Mouse (Mus musculus): ENCODE measurements at regions not wholly inside any gene's neighbourhood (a gene's known extent, or its start where the extent isn't known, plus 50 kb on each side); places are given as distances from the start of the nearest gene placed in this dataset.

- Histone ChIP-seq H3K4me3 (ENCODE audit: low read length) (no peak overlapping the region), H3K4me2 (replicated peaks; ENCODE audit: low read depth, low read length) (no peak overlapping the region), H3K27ac (ENCODE audit: low read depth, low read length) (no peak overlapping the region), H3K36me3 (ENCODE audit: control insufficient read depth, insufficient read depth, low read length) (no peaks in the 10 kb centered on the region), H3K9ac (ENCODE audit: low read depth, low read length) (no peak overlapping the region), H3K9me3 (ENCODE audit: control insufficient read depth, low read length) (no peaks in the 10 kb centered on the region), H3K4me1 (ENCODE audit: control insufficient read depth, insufficient read depth, low read length) (no peaks in the 10 kb centered on the region), H3K27me3 (ENCODE audit: control insufficient read depth, insufficient read depth, low read length) (no peaks in the 10 kb centered on the region)
- 95% methylated on average over 6 of the region's 6 CpGs for WGBS
- no peak for ATAC-seq (ENCODE audit: low FRiP score, low TSS enrichment)
Observed at GRCm38 (mm10) chr10:117543696-117543950, 85.7 kb upstream of the Cpm start.

GRCm38 (mm10) chr10:117542886-117543695, 86.2 kb upstream of the Cpm start:
- Histone ChIP-seq H3K9me3 (ENCODE audit: control insufficient read depth, low read length) (no peaks in the 10 kb centered on the region), H3K4me1 (ENCODE audit: control insufficient read depth, insufficient read depth, low read length) (no peaks in the 10 kb centered on the region), H3K36me3 (ENCODE audit: control insufficient read depth, insufficient read depth, low read length) (no peaks in the 10 kb centered on the region), H3K4me2 (replicated peaks; ENCODE audit: low read depth, low read length) (no peak overlapping the region), H3K27ac (ENCODE audit: low read depth, low read length) (no peak overlapping the region), H3K9ac (ENCODE audit: low read depth, low read length) (no peak overlapping the region), H3K27me3 (ENCODE audit: control insufficient read depth, insufficient read depth, low read length) (no peaks in the 10 kb centered on the region), H3K4me3 (ENCODE audit: low read length) (no peak overlapping the region)
- WGBS: 79% methylated on average over 5 of the region's 5 CpGs
- no peak for ATAC-seq (ENCODE audit: low FRiP score, low TSS enrichment)

DNA sequence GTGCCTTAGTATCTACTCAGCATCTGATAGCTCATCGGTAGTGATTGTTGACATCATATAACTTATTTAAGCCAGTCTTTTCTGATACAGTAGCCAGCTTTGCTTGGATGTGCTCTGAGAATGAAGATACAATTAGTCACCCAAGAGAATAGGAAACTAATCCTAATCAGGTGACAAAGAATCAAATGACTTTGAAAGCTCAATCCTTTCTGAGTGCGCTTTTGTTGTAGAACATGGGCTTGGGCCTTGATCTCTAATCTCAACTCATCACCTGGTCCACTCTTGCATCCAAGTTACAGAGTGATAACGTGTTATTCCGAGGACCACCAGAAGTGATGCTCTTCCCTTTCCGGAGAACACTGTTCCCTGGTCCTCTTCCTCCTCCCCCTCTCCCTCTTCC, 86.9 kb upstream of the Cpm start:
- Histone ChIP-seq H3K4me2 (replicated peaks; ENCODE audit: low read depth, low read length) (no peak overlapping the region), H3K9ac (ENCODE audit: low read depth, low read length) (no peak overlapping the region), H3K36me3 (ENCODE audit: control insufficient read depth, insufficient read depth, low read length) (no peaks in the 10 kb centered on the region), H3K27me3 (ENCODE audit: control insufficient read depth, insufficient read depth, low read length) (no peaks in the 10 kb centered on the region), H3K4me1 (ENCODE audit: control insufficient read depth, insufficient read depth, low read length) (no peaks in the 10 kb centered on the region), H3K27ac (ENCODE audit: low read depth, low read length) (no peak overlapping the region), H3K4me3 (ENCODE audit: low read length) (no peak overlapping the region), H3K9me3 (ENCODE audit: control insufficient read depth, low read length) (no peaks in the 10 kb centered on the region)
- ATAC-seq (ENCODE audit: low FRiP score, low TSS enrichment): no peak
- WGBS: 78% methylated on average over 5 of the region's 5 CpGs

GRCm38 (mm10) chr10:117541487-117541886, 87.8 kb upstream of the Cpm start:
- ATAC-seq (ENCODE audit: low FRiP score, low TSS enrichment): no peak
- Histone ChIP-seq H3K4me3 (ENCODE audit: low read length) (no peak overlapping the region), H3K27ac (ENCODE audit: low read depth, low read length) (no peak overlapping the region), H3K9me3 (ENCODE audit: control insufficient read depth, low read length) (no peaks in the 10 kb centered on the region), H3K9ac (ENCODE audit: low read depth, low read length) (no peak overlapping the region), H3K4me2 (replicated peaks; ENCODE audit: low read depth, low read length) (no peak overlapping the region), H3K27me3 (ENCODE audit: control insufficient read depth, insufficient read depth, low read length) (no peaks in the 10 kb centered on the region), H3K36me3 (ENCODE audit: control insufficient read depth, insufficient read depth, low read length) (no peaks in the 10 kb centered on the region), H3K4me1 (ENCODE audit: control insufficient read depth, insufficient read depth, low read length) (no peaks in the 10 kb centered on the region)
- WGBS: 88% methylated on average over 2 of the region's 2 CpGs

DNA sequence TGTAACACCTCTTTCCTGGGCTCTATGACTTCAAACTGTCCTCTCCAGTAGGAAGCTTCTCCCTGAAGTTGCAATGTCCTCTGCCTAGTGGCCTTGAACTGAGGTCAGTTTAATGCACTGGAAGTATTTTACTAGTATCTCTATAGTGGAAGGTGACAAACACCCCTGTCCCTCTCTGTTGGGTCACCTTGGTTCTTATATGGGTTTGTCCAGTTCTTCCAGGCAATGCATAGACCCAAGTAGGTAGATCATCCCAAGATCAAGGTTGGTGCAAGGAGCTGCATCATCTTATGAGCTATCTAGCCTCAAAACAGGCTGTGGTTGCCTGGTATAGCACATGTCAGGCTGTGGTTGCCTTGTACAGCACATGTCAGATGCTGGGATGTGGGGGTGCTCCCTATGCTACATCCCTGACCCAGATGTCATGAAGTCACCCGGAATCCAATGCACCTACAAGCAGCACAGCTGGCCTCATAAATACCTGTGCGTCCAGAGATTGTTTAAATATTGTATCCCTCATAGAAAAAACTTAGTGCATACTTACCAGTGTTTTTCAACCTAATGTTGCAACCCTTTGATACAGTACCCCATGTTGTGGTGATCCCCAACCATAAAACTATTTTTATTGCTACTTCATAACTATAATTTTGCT, 88.4 kb upstream of the Cpm start:
- WGBS: 93% methylated on average over 2 of the region's 2 CpGs

GRCm38 (mm10) chr10:117540112-117540594, 89.1 kb upstream of the Cpm start:
- ATAC-seq (ENCODE audit: low FRiP score, low TSS enrichment): no peak
- Histone ChIP-seq H3K27ac (ENCODE audit: low read depth, low read length) (no peak overlapping the region), H3K4me2 (replicated peaks; ENCODE audit: low read depth, low read length) (no peak overlapping the region), H3K9me3 (ENCODE audit: control insufficient read depth, low read length) (no peaks in the 10 kb centered on the region), H3K9ac (ENCODE audit: low read depth, low read length) (no peak overlapping the region), H3K4me3 (ENCODE audit: low read length) (no peak overlapping the region), H3K36me3 (ENCODE audit: control insufficient read depth, insufficient read depth, low read length) (no peaks in the 10 kb centered on the region), H3K4me1 (ENCODE audit: control insufficient read depth, insufficient read depth, low read length) (no peaks in the 10 kb centered on the region), H3K27me3 (ENCODE audit: control insufficient read depth, insufficient read depth, low read length) (no peaks in the 10 kb centered on the region)
- 89% methylated on average over 2 of the region's 2 CpGs for WGBS

More for the DNA sequence above, 88.4 kb upstream of the Cpm start:
- Histone ChIP-seq H3K36me3 (ENCODE audit: control insufficient read depth, insufficient read depth, low read length) (no peaks in the 10 kb centered on the region), H3K27me3 (ENCODE audit: control insufficient read depth, insufficient read depth, low read length) (no peaks in the 10 kb centered on the region), H3K27ac (ENCODE audit: low read depth, low read length) (no peak overlapping the region), H3K9ac (ENCODE audit: low read depth, low read length) (no peak overlapping the region), H3K4me1 (ENCODE audit: control insufficient read depth, insufficient read depth, low read length) (no peaks in the 10 kb centered on the region), H3K4me3 (ENCODE audit: low read length) (no peak overlapping the region), H3K9me3 (ENCODE audit: control insufficient read depth, low read length) (no peaks in the 10 kb centered on the region), H3K4me2 (replicated peaks; ENCODE audit: low read depth, low read length) (no peak overlapping the region)
- ATAC-seq (ENCODE audit: low FRiP score, low TSS enrichment): no peak

GRCm38 (mm10) chr10:117539532-117539931, 89.8 kb upstream of the Cpm start:
- Histone ChIP-seq H3K4me1 (ENCODE audit: control insufficient read depth, insufficient read depth, low read length) (no peaks in the 10 kb centered on the region), H3K9me3 (ENCODE audit: control insufficient read depth, low read length) (no peaks in the 10 kb centered on the region), H3K9ac (ENCODE audit: low read depth, low read length) (no peak overlapping the region), H3K4me3 (ENCODE audit: low read length) (no peak overlapping the region), H3K27me3 (ENCODE audit: control insufficient read depth, insufficient read depth, low read length) (no peaks in the 10 kb centered on the region), H3K27ac (ENCODE audit: low read depth, low read length) (no peak overlapping the region), H3K36me3 (ENCODE audit: control insufficient read depth, insufficient read depth, low read length) (no peaks in the 10 kb centered on the region), H3K4me2 (replicated peaks; ENCODE audit: low read depth, low read length) (no peak overlapping the region)
- whole genome bisulfite sequencing: 71% methylated on average over 1 of the region's 1 CpGs
- no peak for ATAC-seq (ENCODE audit: low FRiP score, low TSS enrichment)

DNA sequence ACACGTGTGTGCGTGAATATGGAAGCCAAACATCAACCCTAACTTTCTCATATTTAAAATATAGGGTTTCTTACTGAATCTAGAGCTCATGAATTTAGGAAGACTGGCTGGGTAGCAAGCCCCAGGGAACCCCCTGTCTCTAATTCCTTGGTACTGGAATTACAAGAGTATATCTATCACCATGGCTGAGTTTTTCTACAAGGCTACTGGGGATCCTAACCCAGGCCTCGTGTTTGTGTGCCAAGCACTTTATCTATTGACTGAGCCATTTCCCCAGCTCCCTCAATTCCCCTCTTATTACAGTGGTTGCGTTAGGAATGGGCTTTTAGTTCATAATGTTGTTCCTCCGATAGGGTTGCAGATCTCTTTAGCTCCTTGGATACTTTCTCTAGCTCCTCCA, 90.6 kb upstream of the Cpm start:
- 88% methylated on average over 5 of the region's 5 CpGs for WGBS
- H3K27ac ChIP-seq (ENCODE audit: low read depth, low read length): no peak overlapping the region
- no peaks in the 10 kb centered on the region for H3K4me1 ChIP-seq (ENCODE audit: control insufficient read depth, insufficient read depth, low read length)
- H3K27me3 ChIP-seq (ENCODE audit: control insufficient read depth, insufficient read depth, low read length): no peaks in the 10 kb centered on the region
- no peak overlapping the region for H3K4me2 ChIP-seq (replicated peaks; ENCODE audit: low read depth, low read length)
- no peak overlapping the region for H3K9ac ChIP-seq (ENCODE audit: low read depth, low read length)
- no peak overlapping the region for H3K4me3 ChIP-seq (ENCODE audit: low read length)
- H3K36me3 ChIP-seq (ENCODE audit: control insufficient read depth, insufficient read depth, low read length): no peaks in the 10 kb centered on the region
- H3K9me3 ChIP-seq (ENCODE audit: control insufficient read depth, low read length): no peaks in the 10 kb centered on the region
- ATAC-seq (ENCODE audit: low FRiP score, low TSS enrichment): no peak

- H3K4me3 ChIP-seq (ENCODE audit: low read length): no peak overlapping the region
- no peaks in the 10 kb centered on the region for H3K27me3 ChIP-seq (ENCODE audit: control insufficient read depth, insufficient read depth, low read length)
- H3K27ac ChIP-seq (ENCODE audit: low read depth, low read length): no peak overlapping the region
- no peaks in the 10 kb centered on the region for H3K9me3 ChIP-seq (ENCODE audit: control insufficient read depth, low read length)
- no peaks in the 10 kb centered on the region for H3K36me3 ChIP-seq (ENCODE audit: control insufficient read depth, insufficient read depth, low read length)
- no peak overlapping the region for H3K4me2 ChIP-seq (replicated peaks; ENCODE audit: low read depth, low read length)
- no peaks in the 10 kb centered on the region for H3K4me1 ChIP-seq (ENCODE audit: control insufficient read depth, insufficient read depth, low read length)
- no peak for ATAC-seq (ENCODE audit: low FRiP score, low TSS enrichment)
- no peak overlapping the region for H3K9ac ChIP-seq (ENCODE audit: low read depth, low read length)
- 95% methylated on average over 15 of the region's 15 CpGs for WGBS
Observed at GRCm38 (mm10) chr10:117536769-117537599, 92.3 kb upstream of the Cpm start.
